Mouse (Mus musculus) erythroblast, embryonic 14.5 days (primary cell): ENCODE measurements around the gene Ccdc28a. TPM values are rescaled to one million over a fixed set of nuclear protein-coding genes. Genes with fewer than 3 reads are reported as not detected.

ENCODE experiments used
- H3K27me3 ChIP-seq: 2 replicates; pipeline ENCODE4 v1.6.1; 2012; ENCODE audit warnings: inconsistent platforms; ENCODE audit not compliant: control insufficient read depth
- H3K36me3 ChIP-seq: 2 replicates; pipeline ENCODE4 v1.6.1; 2012; ENCODE audit warnings: mild to moderate bottlenecking, inconsistent platforms; ENCODE audit not compliant: control insufficient read depth
- H3K4me1 ChIP-seq: 2 replicates; pipeline ENCODE4 v1.6.1; 2012; ENCODE audit warnings: inconsistent platforms; ENCODE audit not compliant: control insufficient read depth
- H3K4me3 ChIP-seq: replicated peaks from 2 replicates; pipeline ENCODE3; 2012; ENCODE audit warnings: moderate library complexity, mild to moderate bottlenecking, inconsistent platforms
- H3K9me3 ChIP-seq: 2 replicates; pipeline ENCODE4 v1.6.1; 2012; ENCODE audit warnings: low read length, inconsistent platforms, mixed read lengths; ENCODE audit not compliant: control insufficient read depth
- GATA1 ChIP-seq: IDR thresholded peaks from 2 replicates; pipeline ENCODE4 v1.6.1; 2012; ENCODE audit warnings: low read length, inconsistent platforms, mixed read lengths
- TAL1 ChIP-seq: IDR thresholded peaks from 3 replicates; pipeline ENCODE4 v1.6.1; 2012; ENCODE audit warnings: low read length, inconsistent platforms, mixed read lengths
- polyA plus RNA-seq: library from polyadenylated mRNA; stranded (reverse); fragments of >175 nt; gene quantifications from 2 replicates; pipeline ENCODE4 v1.2.3, GENCODE M21; 2012

The Ccdc28a gene
- polyA plus RNA-seq, result 0.30 and 0.39 TPM in 2 replicates

- no peak for TF ChIP-seq TAL1
- no peak for TF ChIP-seq GATA1
- Histone ChIP-seq H3K4me3 (peak within 1 kb of the TSS; percentile 90), H3K4me1 (peaks cover 23% of the 10 kb centered on the region), H3K9me3 (no peaks in the 10 kb centered on the region), H3K27me3 (no peaks in the 10 kb centered on the region), H3K36me3 (no peaks in the 10 kb centered on the region)
Measured at GRCm38 (mm10) chr10:18234560-18235401, at the start of gene Ccdc28a. Gene Ccdc28a (minus strand): TSS chr10:18234998.

DNA sequence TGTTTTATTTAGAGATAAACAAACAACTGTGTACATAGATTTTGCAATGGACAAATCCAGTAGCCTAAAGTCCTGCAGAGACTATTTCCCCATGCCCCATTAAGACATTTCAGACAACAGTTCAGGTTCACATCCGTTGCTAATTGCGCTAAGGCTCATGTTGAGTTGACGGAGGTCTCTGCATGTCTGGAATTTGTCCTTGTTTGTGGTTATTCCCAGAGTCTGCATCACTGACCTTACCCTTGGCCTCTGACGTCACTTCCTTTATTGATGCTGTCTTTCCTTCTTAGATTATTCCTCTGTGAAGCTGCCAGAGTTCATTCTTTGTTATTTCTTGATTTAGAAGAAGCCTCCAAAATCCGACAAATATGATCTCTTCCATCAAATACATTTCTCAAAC lies 49.2 kb upstream of the Ccdc28a start:
- H3K36me3 ChIP-seq, result no peaks in the 10 kb centered on the region
- H3K27me3 ChIP-seq, result no peaks in the 10 kb centered on the region
- H3K9me3 ChIP-seq, result no peaks in the 10 kb centered on the region
- TF ChIP-seq GATA1 (no peak), TAL1 (no peak)
- no peak overlapping the region for H3K4me3 ChIP-seq
- no peaks in the 10 kb centered on the region for H3K4me1 ChIP-seq

- no peak for TF ChIP-seq GATA1
- no peak for TF ChIP-seq TAL1
- no peaks in the 10 kb centered on the region for H3K9me3 ChIP-seq
- no peaks in the 10 kb centered on the region for H3K27me3 ChIP-seq
- no peaks in the 10 kb centered on the region for H3K4me1 ChIP-seq
- H3K4me3 ChIP-seq, result no peak overlapping the region
- no peaks in the 10 kb centered on the region for H3K36me3 ChIP-seq
Measured at GRCm38 (mm10) chr10:18276090-18276734, 41.4 kb upstream of the Ccdc28a start.

DNA sequence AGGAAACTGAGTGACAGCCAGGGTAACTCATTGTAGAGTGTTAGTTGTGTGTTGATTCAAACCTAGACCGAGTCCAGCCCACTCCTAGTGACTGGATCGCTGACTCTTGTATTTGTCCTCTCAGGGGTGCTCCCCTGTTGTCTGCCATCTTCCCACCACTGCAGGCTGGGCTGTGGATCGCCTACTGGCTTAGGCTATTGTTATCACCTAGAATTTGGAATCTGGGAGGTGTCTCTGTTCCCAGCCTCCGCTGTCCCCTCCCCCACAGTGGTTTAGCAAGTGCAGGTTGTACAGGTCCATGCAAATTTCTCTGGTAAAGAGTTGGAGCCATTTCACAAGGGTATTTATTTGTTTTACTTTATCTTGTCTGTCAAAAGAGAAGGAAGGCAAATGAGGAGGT lies 16.5 kb upstream of the Ccdc28a start:
- no peak overlapping the region for H3K4me3 ChIP-seq
- TF ChIP-seq TAL1 (no peak), GATA1 (no peak)
- H3K27me3 ChIP-seq, result no peaks in the 10 kb centered on the region
- no peaks in the 10 kb centered on the region for H3K36me3 ChIP-seq
- H3K4me1 ChIP-seq, result no peaks in the 10 kb centered on the region
- H3K9me3 ChIP-seq, result no peaks in the 10 kb centered on the region

GRCm38 (mm10) chr10:18243614-18244013 lies 8.8 kb upstream of the Ccdc28a start:
- no peaks in the 10 kb centered on the region for H3K36me3 ChIP-seq
- no peaks in the 10 kb centered on the region for H3K4me1 ChIP-seq
- no peak for TF ChIP-seq GATA1
- no peak for TF ChIP-seq TAL1
- H3K9me3 ChIP-seq, result no peaks in the 10 kb centered on the region
- H3K4me3 ChIP-seq, result no peak overlapping the region
- no peaks in the 10 kb centered on the region for H3K27me3 ChIP-seq

DNA sequence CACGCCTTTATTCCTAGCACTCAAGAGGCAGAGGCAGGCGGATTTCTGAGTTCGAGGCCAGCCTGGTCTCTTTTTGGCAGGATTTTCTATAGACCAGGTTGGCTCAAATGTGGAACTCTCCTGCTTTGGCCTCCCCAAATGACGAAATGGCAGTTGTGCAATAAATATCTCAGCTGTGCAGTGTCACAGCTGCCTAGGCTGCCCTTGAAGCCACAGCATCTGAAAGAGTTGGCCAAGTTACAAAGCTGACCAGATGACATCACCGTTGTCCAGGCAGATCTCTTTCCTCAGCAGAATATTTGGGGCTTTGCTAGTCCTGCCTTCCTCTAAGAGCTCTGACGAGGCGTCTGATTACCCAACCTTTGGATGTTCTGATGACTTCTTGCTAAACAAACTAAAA lies 2.4 kb upstream of the Ccdc28a start:
- Histone ChIP-seq H3K4me1 (peaks cover 23% of the 10 kb centered on the region), H3K4me3 (no peak overlapping the region), H3K27me3 (no peaks in the 10 kb centered on the region), H3K36me3 (no peaks in the 10 kb centered on the region), H3K9me3 (no peaks in the 10 kb centered on the region)
- TF ChIP-seq GATA1 (no peak), TAL1 (no peak)

GRCm38 (mm10) chr10:18236328-18236927 lies 1.6 kb upstream of the Ccdc28a start:
- TF ChIP-seq GATA1 (no peak), TAL1 (no peak)
- Histone ChIP-seq H3K4me3 (no peak overlapping the region), H3K4me1 (peaks cover 23% of the 10 kb centered on the region), H3K9me3 (no peaks in the 10 kb centered on the region), H3K27me3 (no peaks in the 10 kb centered on the region), H3K36me3 (no peaks in the 10 kb centered on the region)

- H3K27me3 ChIP-seq, result no peaks in the 10 kb centered on the region
- H3K9me3 ChIP-seq, result no peaks in the 10 kb centered on the region
- H3K36me3 ChIP-seq, result no peaks in the 10 kb centered on the region
- TF ChIP-seq TAL1 (no peak), GATA1 (no peak)
- H3K4me1 ChIP-seq, result peaks cover 23% of the 10 kb centered on the region
- H3K4me3 ChIP-seq, result peak overlapping the region; percentile 90
Measured at GRCm38 (mm10) chr10:18235402-18235747, 577 bp upstream of the Ccdc28a start.

DNA sequence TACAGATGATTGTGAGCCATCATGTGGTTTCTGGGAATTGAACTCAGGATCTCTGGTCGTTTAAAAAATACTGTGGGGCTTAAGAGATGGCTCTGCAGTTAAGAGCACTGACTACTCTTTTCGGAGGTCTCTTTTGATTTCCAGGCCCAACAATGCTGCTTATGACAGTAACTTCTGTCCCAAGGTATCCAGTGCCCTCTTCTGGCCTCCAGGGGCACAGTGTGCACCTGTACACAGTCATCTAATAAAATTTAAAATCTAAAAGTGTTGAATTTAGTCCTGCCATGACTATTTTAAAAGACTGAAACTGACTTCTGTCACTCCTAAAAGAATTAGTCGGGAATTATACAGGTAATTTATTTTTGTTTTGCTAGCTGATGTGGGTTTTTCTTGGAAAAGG lies 907 bp downstream of the Ccdc28a start:
- no peaks in the 10 kb centered on the region for H3K36me3 ChIP-seq
- H3K4me3 ChIP-seq, result peak overlapping the region; percentile 90
- H3K4me1 ChIP-seq, result peaks cover 23% of the 10 kb centered on the region
- H3K9me3 ChIP-seq, result no peaks in the 10 kb centered on the region
- TF ChIP-seq GATA1, result no peak
- TF ChIP-seq TAL1, result no peak
- no peaks in the 10 kb centered on the region for H3K27me3 ChIP-seq
